Mouse (Mus musculus): Measurements from ENCODE around the gene Syt6. TPM values are rescaled to one million over a fixed set of nuclear protein-coding genes. Genes with fewer than 3 reads are reported as not detected.

Gene Syt6
- polyA plus RNA-seq, 1 experiment from 2014 or later = 0.47 TPM

- no peaks in the 10 kb centered on the region for H3K4me1 ChIP-seq (ENCODE audit: insufficient read depth)
- no peak overlapping the region for H3K4me3 ChIP-seq (ENCODE audit: low read depth, low read length)
- no peak overlapping the region for H3K9ac ChIP-seq
- DNase-seq (no peak), ATAC-seq (ENCODE audit: insufficient read depth) (no peak)
- 36% methylated on average over 3 of the region's 3 CpGs for WGBS
- H3K27me3 ChIP-seq (ENCODE audit: insufficient read depth, low read length) = no peaks in the 10 kb centered on the region
- no peaks in the 10 kb centered on the region for H3K9me3 ChIP-seq (ENCODE audit: low read depth, low read length)
- no peaks in the 10 kb centered on the region for H3K36me3 ChIP-seq (ENCODE audit: insufficient read depth)
- TF ChIP-seq CTCF (IDR thresholded peaks at IDR 0.05; ENCODE audit: low read depth) = no peak
- H3K4me2 ChIP-seq = no peak overlapping the region
- H3K27ac ChIP-seq (ENCODE audit: low read depth) = no peak overlapping the region
Observed at GRCm38 (mm10) chr3:103546626-103547025, 28.4 kb upstream of the Syt6 start.

DNA sequence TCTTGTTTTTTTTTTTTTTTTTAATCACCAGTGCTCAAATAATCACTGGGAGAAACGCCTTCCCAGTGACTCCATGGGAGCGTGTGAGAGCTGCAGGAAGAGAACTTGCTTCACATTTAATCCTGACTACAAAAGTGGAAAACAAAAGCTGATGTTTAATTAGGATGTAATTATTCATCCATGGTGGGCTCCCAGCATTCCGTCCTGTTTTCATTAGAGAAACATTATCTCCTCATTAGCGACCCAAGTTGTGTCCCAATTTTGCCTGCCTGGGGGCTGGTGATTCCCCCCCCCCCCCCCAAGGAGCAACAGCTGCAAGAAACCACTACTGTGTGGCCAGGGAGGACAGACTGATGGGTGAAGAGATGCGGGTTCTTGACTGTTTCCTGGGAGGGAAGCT, 24.8 kb upstream of the Syt6 start:
- ATAC-seq (ENCODE audit: insufficient read depth) = no peak
- WGBS = 56% methylated on average over 5 of the region's 5 CpGs

DNA sequence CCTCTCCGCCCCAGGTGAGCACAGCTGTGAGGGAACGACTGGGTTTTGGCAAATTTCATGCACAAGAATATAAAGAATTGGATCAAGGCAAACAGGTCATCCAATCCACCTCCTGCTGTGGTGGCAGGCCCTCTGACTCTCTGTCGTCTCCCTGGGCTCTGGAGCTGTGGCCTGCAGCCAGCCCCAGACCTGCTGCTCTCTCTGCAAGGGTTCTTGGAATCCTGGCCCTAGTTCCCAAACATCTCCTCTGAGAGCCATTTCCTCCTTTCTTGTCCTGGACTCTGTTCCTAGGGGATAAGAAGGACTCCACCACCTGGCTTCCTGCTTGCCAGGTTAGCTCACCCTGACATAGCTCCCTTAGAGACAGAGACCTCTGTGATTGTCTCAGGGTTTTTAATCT, 7.8 kb upstream of the Syt6 start:
- no peaks in the 10 kb centered on the region for H3K4me1 ChIP-seq (ENCODE audit: insufficient read depth)
- WGBS = 59% methylated on average over 3 of the region's 3 CpGs

More for the DNA sequence above, 24.8 kb upstream of the Syt6 start:
- H3K27me3 ChIP-seq (ENCODE audit: insufficient read depth, low read length) = no peaks in the 10 kb centered on the region
- DNase-seq = no peak
- no peak for TF ChIP-seq CTCF (IDR thresholded peaks at IDR 0.05; ENCODE audit: low read depth)
- no peaks in the 10 kb centered on the region for H3K4me1 ChIP-seq (ENCODE audit: insufficient read depth)
- H3K9ac ChIP-seq = no peak overlapping the region
- H3K27ac ChIP-seq (ENCODE audit: low read depth) = no peak overlapping the region
- no peak overlapping the region for H3K4me3 ChIP-seq (ENCODE audit: low read depth, low read length)
- no peaks in the 10 kb centered on the region for H3K9me3 ChIP-seq (ENCODE audit: low read depth, low read length)
- H3K36me3 ChIP-seq (ENCODE audit: insufficient read depth) = no peaks in the 10 kb centered on the region
- H3K4me2 ChIP-seq = no peak overlapping the region

GRCm38 (mm10) chr3:103572526-103572925, 2.5 kb upstream of the Syt6 start:
- H3K27me3 ChIP-seq (ENCODE audit: insufficient read depth, low read length) = peaks cover 59% of the 10 kb centered on the region
- H3K27ac ChIP-seq (ENCODE audit: low read depth) = no peak overlapping the region
- no peak for TF ChIP-seq CTCF (IDR thresholded peaks at IDR 0.05; ENCODE audit: low read depth)
- H3K4me3 ChIP-seq (ENCODE audit: low read depth, low read length) = no peak overlapping the region
- no peaks in the 10 kb centered on the region for H3K4me1 ChIP-seq (ENCODE audit: insufficient read depth)
- H3K9me3 ChIP-seq (ENCODE audit: low read depth, low read length) = no peaks in the 10 kb centered on the region
- DNase-seq = no peak
- no peak for ATAC-seq (ENCODE audit: insufficient read depth)
- H3K4me2 ChIP-seq = no peak overlapping the region
- no peaks in the 10 kb centered on the region for H3K36me3 ChIP-seq (ENCODE audit: insufficient read depth)
- 72% methylated on average over 4 of the region's 4 CpGs for WGBS
- no peak overlapping the region for H3K9ac ChIP-seq

More for the DNA sequence above, 7.8 kb upstream of the Syt6 start:
- no peak overlapping the region for H3K9ac ChIP-seq
- DNase-seq (no peak), ATAC-seq (ENCODE audit: insufficient read depth) (no peak)
- H3K27me3 ChIP-seq (ENCODE audit: insufficient read depth, low read length) = peaks cover 6% of the 10 kb centered on the region; the same call in 1 of the 2 replicates
- no peaks in the 10 kb centered on the region for H3K9me3 ChIP-seq (ENCODE audit: low read depth, low read length)
- H3K36me3 ChIP-seq (ENCODE audit: insufficient read depth) = no peaks in the 10 kb centered on the region
- no peak overlapping the region for H3K4me2 ChIP-seq
- no peak for TF ChIP-seq CTCF (IDR thresholded peaks at IDR 0.05; ENCODE audit: low read depth)
- no peak overlapping the region for H3K27ac ChIP-seq (ENCODE audit: low read depth)
- H3K4me3 ChIP-seq (ENCODE audit: low read depth, low read length) = no peak overlapping the region

DNA sequence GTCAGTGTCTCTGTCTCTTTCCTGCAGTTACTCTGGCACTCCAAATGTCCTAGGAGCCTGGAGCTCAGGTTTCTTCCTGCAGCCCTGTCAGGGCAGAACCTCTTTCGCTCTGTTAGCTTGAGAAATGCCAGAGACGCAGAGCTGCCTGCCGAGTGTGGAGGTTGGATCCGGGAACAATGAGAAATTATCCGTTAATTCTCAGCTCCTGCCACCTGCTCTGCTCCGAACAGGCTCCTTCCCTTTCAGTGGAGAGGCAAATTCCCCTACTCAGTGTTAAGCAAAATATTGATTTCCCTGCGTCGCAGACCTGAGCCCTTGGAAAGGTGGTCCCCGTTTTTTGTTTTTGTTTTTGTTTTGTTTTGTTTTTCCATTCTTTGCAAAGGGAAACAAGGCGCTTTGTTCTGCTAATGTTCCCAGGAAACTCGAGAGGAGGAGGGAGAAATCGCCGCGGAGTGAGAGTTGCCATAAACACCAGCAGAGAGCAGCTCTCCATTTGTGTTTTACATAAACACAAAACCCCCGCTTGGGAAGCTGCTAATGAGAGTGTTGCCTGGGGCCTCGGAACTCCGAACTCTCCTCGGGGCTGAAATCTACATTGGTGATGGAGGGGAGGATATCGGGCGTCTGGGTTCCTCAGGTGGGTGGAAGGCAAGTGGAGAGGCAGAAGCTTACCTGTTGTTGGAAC, 1.8 kb upstream of the Syt6 start:
- no peak overlapping the region for H3K4me3 ChIP-seq (ENCODE audit: low read depth, low read length)
- H3K9ac ChIP-seq = no peak overlapping the region
- DNase-seq (peak; percentile 12), ATAC-seq (ENCODE audit: insufficient read depth) (no peak)
- H3K27me3 ChIP-seq (ENCODE audit: insufficient read depth, low read length) = peaks cover 66% of the 10 kb centered on the region
- no peaks in the 10 kb centered on the region for H3K4me1 ChIP-seq (ENCODE audit: insufficient read depth)
- no peak for TF ChIP-seq CTCF (IDR thresholded peaks at IDR 0.05; ENCODE audit: low read depth)
- no peak overlapping the region for H3K4me2 ChIP-seq
- 3% methylated on average over 20 of the region's 20 CpGs for WGBS
- H3K27ac ChIP-seq (ENCODE audit: low read depth) = no peak overlapping the region
- no peaks in the 10 kb centered on the region for H3K36me3 ChIP-seq (ENCODE audit: insufficient read depth)
- no peaks in the 10 kb centered on the region for H3K9me3 ChIP-seq (ENCODE audit: low read depth, low read length)

- H3K27ac ChIP-seq (ENCODE audit: low read depth) = no peak overlapping the region
- H3K4me3 ChIP-seq (ENCODE audit: low read depth, low read length) = no peak overlapping the region
Observed at GRCm38 (mm10) chr3:103573791-103574166, 1.3 kb upstream of the Syt6 start.

GRCm38 (mm10) chr3:103574566-103575155, 370 bp upstream of the Syt6 start:
- ATAC-seq (ENCODE audit: insufficient read depth) (no peak), DNase-seq (no peak)

More at GRCm38 (mm10) chr3:103573791-103574166, 1.3 kb upstream of the Syt6 start:
- under 1% methylated on average over 14 of the region's 14 CpGs for WGBS
- H3K27me3 ChIP-seq (ENCODE audit: insufficient read depth, low read length) = peaks cover 67% of the 10 kb centered on the region
- no peak for TF ChIP-seq CTCF (IDR thresholded peaks at IDR 0.05; ENCODE audit: low read depth)
- no peak overlapping the region for H3K9ac ChIP-seq
- no peaks in the 10 kb centered on the region for H3K9me3 ChIP-seq (ENCODE audit: low read depth, low read length)
- ATAC-seq (ENCODE audit: insufficient read depth) = peak; percentile 76; the same call in 1 of the 2 replicates
- H3K4me1 ChIP-seq (ENCODE audit: insufficient read depth) = no peaks in the 10 kb centered on the region
- H3K4me2 ChIP-seq = no peak overlapping the region
- H3K36me3 ChIP-seq (ENCODE audit: insufficient read depth) = no peaks in the 10 kb centered on the region
- DNase-seq = peak; percentile 98

More at GRCm38 (mm10) chr3:103574566-103575155, 370 bp upstream of the Syt6 start:
- Histone ChIP-seq H3K27me3 (ENCODE audit: insufficient read depth, low read length) (peaks cover 67% of the 10 kb centered on the region), H3K9ac (no peak overlapping the region), H3K9me3 (ENCODE audit: low read depth, low read length) (no peaks in the 10 kb centered on the region), H3K36me3 (ENCODE audit: insufficient read depth) (no peaks in the 10 kb centered on the region), H3K4me1 (ENCODE audit: insufficient read depth) (no peaks in the 10 kb centered on the region), H3K27ac (ENCODE audit: low read depth) (no peak overlapping the region), H3K4me3 (ENCODE audit: low read depth, low read length) (peak overlapping the region; percentile 47), H3K4me2 (peak overlapping the region; percentile 88)
- no peak for TF ChIP-seq CTCF (IDR thresholded peaks at IDR 0.05; ENCODE audit: low read depth)
- 12% methylated on average over 22 of the region's 22 CpGs for WGBS
